Mouse (Mus musculus): ENCODE results near the gene Pes1.
"Not testable (repeated sequence)": the region's sequence is repeated elsewhere in the genome, so short reads cannot be mapped to it uniquely, and the experiment has no call there.

Gene Pes1

DNA sequence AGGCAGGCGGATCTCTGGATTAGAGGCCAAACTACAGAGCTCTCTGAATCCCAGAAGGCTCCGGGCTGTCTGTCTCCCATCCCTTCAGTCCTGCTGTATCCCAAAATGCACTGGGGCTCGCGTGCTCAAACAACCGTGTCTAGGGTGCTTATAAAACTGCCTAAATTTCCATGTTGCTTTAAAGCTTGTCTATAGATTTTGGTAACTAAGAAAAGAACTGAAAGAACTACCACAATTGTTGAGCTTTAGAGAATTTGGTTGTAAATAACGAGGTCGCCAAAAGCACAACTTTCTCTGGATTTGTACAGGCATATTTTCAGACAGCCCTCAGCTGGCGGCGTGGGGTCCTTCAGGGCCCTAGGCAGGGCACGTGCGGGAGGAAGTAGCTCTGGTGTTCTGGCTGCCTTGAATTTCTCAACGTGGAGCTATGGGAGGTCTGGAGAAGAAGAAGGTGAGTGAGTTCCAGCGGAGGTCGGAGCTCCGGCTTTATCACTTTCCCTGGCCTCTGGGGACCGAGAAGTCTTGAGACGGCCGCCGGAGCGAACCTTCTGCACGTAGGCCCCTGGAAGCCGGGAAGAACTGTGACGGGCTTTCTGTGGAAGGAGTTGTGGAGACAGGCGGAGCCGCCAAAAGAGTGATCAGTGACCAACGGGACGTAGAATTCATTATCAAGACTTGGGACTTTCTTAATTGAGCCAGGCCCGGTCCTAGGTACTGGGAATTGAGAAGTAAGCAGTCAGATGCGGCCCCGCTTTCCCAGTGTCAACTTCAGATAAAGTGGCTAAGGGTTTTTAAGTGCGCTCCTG lies at the start of gene Pes1:
Pes1 (plus strand) TSS at position 366 of the 806 bp plus-strand sequence.
- DNase-seq (ENCODE audit: low read depth, low spot score) = peak; percentile 90

DNA sequence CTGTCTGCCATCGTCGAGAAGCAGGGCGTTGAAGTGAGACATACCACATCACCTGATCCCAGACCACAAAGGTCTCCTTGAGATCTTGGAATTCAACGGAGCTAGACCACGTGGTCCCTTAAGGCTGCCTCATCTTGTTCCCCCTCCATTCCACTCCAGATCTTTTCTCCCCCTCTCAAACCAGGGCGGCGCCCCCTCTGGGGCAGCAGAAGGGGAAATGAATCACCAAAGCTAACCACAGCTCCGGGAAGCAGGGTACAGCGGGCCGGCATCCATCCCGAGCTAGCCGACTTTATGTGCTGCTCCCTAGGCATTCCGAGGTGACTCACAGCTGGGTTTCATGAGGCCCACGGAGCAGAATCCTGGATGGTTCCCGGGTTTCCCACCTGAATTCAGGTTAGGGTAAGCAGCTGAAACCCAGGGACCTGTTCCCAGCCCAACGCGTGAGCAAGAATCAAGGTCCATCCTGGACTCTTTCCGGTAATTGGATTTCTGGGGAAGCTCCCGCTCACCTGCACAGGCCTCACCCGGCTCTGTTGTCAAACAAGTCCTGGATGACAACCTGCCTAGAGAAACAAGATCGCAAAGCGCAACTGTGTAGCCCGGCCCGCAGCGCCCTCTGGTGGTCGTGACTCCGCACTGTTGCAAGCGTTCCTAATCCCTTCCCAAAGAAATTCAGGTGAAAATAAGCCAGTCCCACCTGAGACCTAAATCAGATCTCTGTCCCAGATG lies 49.5 kb upstream of the Pes1 start, which contains the start of gene Slc35e4:
Slc35e4 (minus strand) TSS at position 556 of the 732 bp plus-strand sequence.
- DNase-seq (ENCODE audit: low read depth, low spot score) = peak; percentile 88

DNA sequence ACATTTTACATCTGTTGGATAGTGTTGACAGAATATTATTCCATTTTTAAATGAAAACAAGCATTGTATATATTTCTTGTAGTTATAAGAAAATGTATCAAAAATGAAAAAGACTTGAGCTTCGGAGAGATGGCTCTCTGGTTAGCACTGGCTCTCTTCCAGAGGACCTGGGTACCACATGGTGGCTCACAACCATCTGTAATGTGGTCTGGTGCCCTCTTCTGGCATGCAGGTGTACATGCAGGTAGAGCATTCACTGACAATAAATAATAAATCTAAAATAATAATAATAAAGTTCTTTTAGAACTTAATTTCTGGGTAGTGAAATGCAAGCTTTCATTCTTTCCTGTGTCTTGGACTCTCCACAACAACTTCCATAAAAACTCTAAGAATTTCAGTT lies 45.0 kb upstream of the Pes1 start:
- DNase-seq (ENCODE audit: low read depth, low spot score) = peak; percentile 64

DNA sequence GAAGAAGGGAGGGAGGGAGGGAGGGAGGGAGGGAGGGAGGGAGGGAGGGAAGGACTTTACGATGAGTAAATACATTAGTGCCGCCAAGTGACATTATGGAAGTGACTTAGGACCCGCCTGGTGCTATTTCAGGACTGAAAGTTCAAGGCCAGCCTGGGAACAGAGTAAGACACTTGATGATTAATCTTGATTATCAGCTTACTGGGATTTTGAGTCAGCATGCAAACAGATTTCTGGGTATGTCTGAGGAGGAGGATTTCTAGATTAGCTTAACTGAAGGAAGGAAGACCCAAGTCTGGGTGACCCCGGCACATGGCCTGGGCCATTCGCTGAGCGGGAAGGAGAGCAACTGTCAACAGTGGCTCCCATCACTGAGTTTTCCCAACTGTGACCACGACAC lies 43.3 kb upstream of the Pes1 start:
- DNase-seq (ENCODE audit: low read depth, low spot score) = no peak

DNA sequence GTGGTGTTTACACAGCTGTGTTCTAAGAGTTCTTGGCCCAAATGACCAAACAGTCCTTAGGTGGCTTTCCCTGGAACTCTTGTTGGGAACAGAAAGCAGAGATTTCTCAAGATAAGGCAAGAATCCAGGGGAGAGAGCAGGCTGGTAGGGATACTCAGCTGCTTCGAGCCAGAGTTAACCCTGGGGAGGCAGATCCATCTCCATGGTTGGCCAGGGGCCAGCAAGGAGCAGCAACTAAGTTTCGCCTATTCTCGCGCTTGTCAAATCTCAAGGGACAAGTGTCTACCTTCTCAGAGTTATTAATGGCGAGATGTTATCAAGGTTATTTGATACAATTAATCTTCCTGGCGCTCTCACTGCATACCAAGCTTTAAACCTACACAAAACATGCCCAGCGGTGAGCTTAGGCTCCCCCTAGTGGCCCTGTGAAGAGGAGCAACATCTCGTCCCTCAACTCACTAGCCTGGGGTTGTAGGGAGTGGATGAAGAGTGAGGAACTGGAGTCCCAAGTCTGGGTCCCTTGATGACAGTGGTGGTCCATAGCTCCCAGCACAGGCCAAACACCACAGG lies 42.4 kb upstream of the Pes1 start:
- DNase-seq (ENCODE audit: low read depth, low spot score) = peak; percentile 78

DNA sequence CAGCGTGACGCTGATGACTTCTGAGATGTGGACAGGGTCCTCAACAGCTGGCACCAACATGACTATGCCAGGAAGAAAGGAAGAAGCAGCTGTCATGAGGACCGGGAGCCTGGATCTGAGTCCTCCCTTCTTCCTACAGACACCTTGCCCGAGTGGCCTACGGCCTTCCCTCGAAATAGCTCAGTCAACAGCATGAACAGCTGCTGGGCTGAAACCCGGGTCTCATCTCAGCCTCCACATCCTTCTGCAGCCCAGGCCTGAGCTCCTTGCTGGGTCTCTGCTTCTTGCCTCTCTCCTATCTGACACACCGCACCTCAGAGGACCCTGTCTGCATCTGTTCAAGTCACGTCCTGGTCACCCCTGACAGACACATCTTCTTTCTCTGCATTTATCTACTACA lies 41.7 kb upstream of the Pes1 start:
- no peak for DNase-seq (ENCODE audit: low read depth, low spot score)

DNA sequence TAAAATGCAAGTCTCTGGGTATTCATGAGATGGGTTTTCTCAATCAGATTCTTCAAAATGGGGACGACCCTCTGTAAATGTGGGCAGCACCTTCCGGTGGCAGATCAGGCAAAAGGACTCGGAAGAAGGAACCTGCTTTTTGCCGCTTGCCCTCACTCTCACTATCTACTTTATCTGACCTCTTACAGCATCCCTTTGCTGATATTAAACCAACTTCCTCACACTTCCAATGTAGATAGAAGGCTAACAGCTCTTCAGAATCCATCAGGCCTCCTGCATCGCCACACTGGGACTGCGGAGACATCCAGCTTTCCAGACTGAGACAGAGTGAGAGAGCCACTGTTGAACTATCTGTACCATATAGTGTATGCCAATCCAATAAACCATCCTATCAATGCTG lies 41.0 kb upstream of the Pes1 start:
- DNase-seq (ENCODE audit: low read depth, low spot score) = no peak

DNA sequence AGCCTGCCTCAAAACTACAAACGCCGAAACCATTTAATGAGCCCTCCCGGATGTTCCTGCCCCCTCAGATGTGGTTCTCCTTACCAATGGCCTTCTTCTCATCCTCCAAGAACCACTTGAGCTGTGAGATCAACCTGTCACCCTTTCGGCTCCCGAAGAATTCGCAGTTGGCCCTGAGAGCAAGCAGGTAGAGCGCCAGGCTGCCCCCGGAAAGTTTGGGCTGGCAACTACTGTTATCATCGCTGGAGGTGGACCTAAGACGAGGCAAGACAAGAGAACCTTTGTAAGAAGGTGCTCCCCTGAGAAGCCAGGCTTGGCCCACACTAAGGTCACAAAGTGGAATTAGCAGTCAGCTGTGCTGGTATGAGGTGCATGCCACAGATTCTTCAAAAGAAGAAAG lies 37.9 kb upstream of the Pes1 start:
- no peak for DNase-seq (ENCODE audit: low read depth, low spot score)

DNA sequence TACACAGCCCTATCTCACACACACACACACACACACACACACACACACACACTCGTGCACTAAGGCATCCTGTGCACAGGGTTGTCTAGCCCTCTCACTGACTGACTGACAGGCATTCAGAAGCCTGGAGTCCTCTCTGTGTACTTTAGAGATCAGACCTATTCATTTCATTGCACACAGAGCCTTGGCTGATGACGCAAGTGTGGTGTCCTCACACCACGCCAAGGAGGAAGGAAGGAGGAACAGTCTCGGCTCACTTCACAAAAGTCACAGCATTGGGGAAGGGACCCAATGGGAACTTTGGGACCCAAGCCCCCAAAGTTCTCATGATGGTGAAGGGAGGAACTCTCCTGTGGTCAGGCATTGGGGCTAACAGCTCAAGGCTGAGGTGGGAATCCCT lies 33.8 kb upstream of the Pes1 start:
- no peak for DNase-seq (ENCODE audit: low read depth, low spot score)

DNA sequence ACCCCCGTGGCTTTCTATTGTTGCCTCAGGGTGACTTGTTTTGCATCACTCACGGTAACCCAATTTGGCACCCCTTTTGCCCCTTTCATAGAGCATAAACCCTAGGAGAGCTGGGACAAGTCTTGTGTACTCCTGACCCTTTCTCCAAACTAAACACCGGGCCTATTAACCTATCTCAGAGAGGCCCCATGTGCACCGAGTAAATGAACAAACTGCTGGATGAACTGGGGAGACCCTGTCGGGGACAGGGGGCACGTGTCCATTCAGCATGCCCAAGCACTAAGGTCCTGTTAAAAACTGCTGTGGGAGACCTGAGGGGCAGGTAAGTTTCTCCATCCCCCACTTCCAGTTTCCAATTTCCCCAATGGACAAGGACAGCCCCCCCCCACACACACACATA lies 32.8 kb upstream of the Pes1 start:
- no peak for DNase-seq (ENCODE audit: low read depth, low spot score)

DNA sequence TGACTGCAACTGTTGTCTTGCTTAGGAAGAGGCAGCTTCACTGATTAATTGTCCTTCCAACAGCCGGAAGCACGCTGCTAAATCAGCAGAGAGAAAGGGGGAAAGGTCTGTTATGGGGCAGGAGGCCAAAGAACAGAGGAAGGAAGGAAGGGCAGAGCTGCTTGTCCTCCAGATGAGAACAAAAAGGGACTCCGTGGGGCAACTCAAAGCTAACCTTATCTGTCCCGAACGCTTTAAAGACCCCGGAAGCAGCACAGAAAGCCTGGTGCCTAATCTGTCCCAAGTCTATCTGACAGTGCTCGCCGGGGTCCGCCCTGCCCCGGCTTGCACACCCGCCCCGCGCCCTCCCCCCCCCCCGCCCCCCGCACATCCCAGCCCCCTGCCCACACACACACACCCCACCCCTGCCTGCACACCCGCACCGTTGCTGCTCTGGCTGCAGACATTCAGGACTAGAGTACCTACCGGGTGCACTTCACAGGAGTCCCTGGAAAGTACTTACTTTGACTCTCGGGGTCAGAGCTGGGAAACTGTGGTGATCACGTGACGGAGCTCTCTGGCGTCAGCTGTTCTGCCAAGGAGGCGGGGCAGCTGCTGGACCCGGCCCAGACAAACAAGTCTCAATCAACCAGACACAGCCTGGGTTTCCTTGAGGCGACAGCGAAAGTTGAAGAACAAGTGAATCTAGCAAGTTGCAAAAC lies 32.1 kb upstream of the Pes1 start, which contains the start of gene Tcn2:
Tcn2 (minus strand) TSS at position 649 of the 701 bp plus-strand sequence.
- DNase-seq (ENCODE audit: low read depth, low spot score) = peak; percentile 86

DNA sequence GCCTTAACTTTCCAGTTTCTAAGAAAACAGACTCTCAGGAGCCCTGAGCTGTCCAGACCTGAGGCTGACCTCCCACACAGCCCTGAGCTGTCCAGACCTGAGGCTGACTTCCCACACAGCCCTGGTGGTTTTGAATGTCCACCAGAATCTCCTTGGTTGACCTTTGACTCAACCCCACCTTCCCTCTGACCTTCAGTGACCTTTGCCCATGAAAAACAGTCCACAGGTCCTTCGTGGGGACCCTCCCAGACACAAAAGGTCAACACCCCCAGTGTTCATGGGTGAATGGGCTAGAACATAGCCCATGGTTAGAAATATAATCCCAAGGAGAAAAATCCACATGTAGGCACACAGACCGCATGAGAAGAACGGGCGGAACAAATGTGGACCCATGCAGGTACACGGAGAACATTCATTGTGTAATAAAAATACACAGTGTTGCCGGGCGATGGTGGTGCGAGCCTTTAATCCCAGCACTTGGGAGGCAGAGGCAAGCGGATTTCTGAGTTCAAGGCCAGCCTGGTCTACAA lies 30.0 kb upstream of the Pes1 start:
- DNase-seq (ENCODE audit: low read depth, low spot score) = no peak

DNA sequence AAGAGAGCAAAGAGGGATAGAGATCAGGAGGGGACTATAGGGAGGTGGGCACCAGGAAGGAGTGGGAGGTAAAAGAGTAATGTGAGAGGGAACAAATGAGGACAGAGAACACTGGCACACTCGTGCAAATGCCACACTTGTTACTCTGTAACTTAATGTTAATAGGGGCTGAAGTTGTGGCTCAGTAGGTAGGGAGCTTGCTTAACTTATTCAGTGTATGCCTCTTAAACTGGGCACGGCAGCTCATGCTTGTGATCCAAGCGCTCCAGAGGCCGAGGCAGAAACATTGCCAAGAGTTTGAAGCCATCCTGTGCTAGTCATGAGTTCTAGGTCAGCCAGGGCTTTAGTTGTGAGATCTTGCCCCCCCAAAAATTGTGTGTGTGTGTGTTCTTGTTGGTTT lies 28.6 kb upstream of the Pes1 start:
- no peak for DNase-seq (ENCODE audit: low read depth, low spot score)

DNA sequence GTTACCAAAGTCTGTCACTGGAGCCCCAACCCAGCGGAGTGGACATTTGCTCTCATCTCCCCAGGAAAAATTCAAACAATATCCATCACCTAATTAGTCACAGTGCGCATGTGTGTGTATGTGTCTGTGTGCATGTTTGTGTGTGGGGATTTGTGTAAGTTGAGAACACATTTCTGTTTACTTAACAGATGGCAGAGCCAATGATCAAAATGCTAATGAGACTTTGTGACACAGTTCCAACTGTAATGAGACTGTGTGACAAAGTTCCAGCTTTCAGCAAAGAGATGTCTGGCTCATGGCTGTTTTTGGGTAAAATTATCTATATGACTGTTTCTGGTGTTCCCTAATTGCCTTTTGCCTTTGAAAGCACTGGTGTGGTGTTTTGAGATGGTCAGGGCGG lies 27.5 kb upstream of the Pes1 start:
- DNase-seq (ENCODE audit: low read depth, low spot score) = no peak

DNA sequence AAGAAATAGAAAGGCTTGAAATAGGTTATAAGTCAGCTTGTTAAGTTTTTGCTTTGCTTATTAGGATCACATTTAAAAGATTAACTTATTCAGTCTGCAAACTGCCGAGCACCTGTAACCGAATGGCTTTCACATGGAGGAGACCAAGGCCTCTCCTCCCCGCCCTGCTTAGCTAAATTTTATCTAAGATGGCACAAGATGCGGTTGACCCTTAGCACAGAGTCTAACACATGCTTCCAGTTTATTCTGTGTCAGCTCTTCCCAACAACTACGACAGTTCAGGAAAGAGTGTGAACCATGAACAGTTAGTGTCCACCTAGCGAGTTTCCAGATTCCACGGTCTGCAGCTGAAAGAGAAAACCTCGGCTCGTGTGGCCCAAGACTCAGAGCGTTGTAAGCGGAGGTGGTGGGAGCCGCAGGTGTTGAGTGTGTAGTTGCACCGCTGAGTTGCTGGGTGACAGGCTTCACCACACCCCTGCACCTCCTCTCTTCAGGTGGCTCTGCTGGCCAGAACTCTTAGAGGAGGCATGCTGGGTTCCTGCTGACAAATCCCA lies 26.4 kb upstream of the Pes1 start:
- DNase-seq (ENCODE audit: low read depth, low spot score) = no peak

DNA sequence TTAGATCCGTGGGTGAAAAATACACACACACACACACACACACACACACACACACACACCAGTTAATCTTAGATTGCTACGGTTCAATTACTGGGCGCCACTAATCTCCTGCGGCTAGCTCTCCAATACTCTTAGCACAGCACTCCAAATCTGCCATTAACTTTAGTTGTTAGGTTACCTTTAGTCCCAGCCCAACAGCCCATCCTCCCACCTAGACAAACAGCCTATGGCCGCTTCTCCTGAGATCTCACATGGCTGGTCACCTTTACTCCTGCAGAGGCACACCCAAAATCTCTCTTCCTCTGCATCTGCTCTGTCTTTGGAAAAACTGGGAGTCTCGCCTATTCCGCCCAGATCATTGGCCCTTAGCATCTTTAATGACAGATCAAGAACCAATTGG lies 22.4 kb upstream of the Pes1 start:
- no peak for DNase-seq (ENCODE audit: low read depth, low spot score)

DNA sequence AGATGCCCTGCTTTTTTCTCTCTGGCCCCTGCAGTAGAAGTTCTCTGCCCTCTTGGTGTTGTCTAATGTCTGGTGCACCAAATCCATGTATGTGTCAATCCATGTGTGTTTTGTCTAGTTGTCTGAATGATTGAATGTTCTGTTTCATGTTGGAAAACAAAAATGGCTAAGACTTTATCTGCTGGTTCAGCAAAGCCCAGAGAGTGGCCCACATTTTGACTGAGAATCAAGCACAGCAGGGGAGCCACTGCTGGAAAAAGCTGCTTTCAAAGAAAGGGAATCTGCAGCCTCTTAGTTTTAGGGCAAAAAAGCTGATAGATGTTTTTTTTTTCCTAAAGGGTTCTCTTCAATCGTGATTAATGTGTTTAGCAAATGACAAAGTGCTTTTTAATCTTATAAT lies 17.4 kb upstream of the Pes1 start:
- DNase-seq (ENCODE audit: low read depth, low spot score) = no peak

DNA sequence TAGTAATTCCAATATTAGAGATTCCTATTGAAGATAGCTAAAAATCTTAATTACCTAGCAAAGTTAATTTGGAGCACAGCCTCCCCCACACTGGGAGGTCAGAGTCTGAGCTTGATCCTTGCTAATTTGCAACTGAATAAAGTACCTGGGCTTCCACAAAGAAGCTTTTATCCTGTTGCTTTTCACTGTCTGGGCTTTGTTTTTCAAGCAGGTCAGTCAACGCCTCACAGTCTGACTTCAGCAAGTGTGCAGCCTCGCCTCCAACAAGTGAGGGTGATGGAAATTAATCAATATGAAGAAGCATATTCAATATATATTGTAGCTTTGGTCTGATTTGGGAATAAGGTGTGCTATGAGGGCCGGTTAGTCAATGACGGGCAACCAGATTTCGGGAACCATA lies 8.9 kb upstream of the Pes1 start:
- not testable (repeated sequence) for DNase-seq (ENCODE audit: low read depth, low spot score)

DNA sequence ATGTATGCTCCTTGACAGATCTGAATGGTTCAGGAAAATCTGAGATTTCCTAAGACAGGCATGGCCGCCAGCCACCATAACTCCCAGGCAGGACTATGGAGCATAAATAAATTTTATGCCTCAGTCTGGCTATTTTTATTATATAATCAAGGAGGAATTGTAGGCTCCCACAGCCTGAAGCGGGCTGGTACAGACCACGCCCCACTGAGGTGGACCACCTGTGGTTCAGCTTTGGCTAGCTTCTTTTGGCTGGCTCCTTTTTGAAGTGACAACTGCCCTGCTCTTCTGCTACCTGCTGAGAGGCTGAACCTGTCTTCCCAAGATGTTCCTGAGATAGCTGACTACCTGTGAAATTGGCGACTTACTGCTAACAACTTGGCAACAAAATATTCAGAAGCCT lies 8.4 kb upstream of the Pes1 start:
- DNase-seq (ENCODE audit: low read depth, low spot score) = not testable (repeated sequence)

DNA sequence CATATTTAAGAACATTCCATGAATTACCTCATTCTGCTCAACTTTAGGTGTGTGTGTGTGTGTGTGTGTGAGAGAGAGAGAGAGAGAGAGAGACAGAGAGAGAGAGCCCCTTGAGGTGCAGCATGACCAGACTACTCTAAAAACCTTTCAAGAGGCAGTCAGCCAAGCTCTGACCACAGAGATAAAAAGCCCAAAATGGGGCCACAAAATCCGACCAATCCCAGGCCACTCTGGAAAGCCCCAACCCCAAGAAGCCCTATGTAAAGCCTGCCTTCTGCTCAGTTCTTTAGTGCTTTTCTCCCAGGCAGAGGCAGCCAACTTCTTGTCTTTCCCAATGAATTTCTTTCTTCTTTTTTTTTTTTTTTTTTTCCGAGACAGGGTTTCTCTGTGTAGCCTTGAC lies 2.9 kb upstream of the Pes1 start:
- no peak for DNase-seq (ENCODE audit: low read depth, low spot score)

DNA sequence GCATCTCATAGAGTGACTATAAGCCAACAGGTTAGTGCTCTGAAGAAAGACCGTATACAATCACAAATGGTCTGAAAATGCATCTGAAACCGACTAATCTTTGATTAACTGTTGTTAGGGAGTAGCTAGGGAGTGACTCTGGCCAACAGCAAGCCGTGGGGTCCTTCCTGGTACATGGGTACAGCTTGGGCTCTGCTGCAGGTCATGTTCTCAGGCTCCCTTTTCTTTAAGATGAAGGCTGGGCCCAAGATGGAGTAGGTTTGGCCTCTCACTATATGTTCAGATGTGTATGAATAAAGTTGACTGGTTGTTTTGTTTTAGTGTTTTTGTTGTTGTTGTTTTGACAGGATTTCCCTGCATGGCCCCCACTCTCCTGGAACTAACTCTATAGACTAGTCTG lies 2.0 kb upstream of the Pes1 start:
- DNase-seq (ENCODE audit: low read depth, low spot score) = no peak
